Comparison of ENCODE assay signal across 24 mouse cellular contexts in genomic region chr8:10785311-10785710, GRCm38 (mm10).
"Had no signal": no experiment of that assay in that cellular context is flagged by ENCODE, and none has a peak within 500 bp of the region (broad histone marks: within the 10 kb centered on the region; RNA-seq: fewer than 3 reads in every experiment).

No protein-coding gene starts in this region.

- H3K4me2 ChIP-seq: kidney, embryonic 15.5 days; limb, embryonic 13.5 days; liver, embryonic 12.5 days; liver, embryonic 15.5 days; lung, embryonic 15.5 days; midbrain, embryonic 12.5 days; neural tube, embryonic 13.5 days; stomach, embryonic 15.5 days had no signal

- H3K4me3 ChIP-seq: kidney, embryonic 15.5 days; limb, embryonic 10.5 days; limb, embryonic 13.5 days; liver, embryonic 12.5 days; liver, embryonic 15.5 days; lung, embryonic 15.5 days; megakaryocyte, embryonic 14.5 days; midbrain, embryonic 12.5 days; myocyte; neural tube, embryonic 13.5 days; stomach, embryonic 15.5 days had no signal

- DNase-seq: kidney, adult 11 months; kidney, adult 8-10 months; kidney, postnatal 10 days; kidney, postnatal 36 days; layer of hippocampus, adult 9-11 months; liver; lung, adult 18-20 months; lung, postnatal 10 days; lung, postnatal 36 days; retina, postnatal 1 day; right cerebral cortex, postnatal 25 days; spleen, adult 18-20 months; thymus, postnatal 25 days had no signal

- H3K9me3 ChIP-seq: kidney, embryonic 15.5 days; limb, embryonic 10.5 days; limb, embryonic 13.5 days; liver, embryonic 12.5 days; liver, embryonic 15.5 days; lung, embryonic 15.5 days; midbrain, embryonic 12.5 days; neural tube, embryonic 13.5 days; stomach, embryonic 15.5 days had no signal

- H3K27me3 ChIP-seq: kidney, embryonic 15.5 days; limb, embryonic 13.5 days; liver, embryonic 12.5 days; liver, embryonic 15.5 days; lung, embryonic 15.5 days; stomach, embryonic 15.5 days had no signal

- H3K4me1 ChIP-seq: kidney, embryonic 15.5 days; limb, embryonic 13.5 days; liver, embryonic 12.5 days; liver, embryonic 15.5 days; megakaryocyte, embryonic 14.5 days; neural tube, embryonic 13.5 days; stomach, embryonic 15.5 days had no signal

- ATAC-seq: liver, embryonic 12.5 days had no signal

- H3K27ac ChIP-seq: kidney, embryonic 15.5 days; limb, embryonic 10.5 days; limb, embryonic 13.5 days; liver, embryonic 12.5 days; liver, embryonic 15.5 days; lung, embryonic 15.5 days; midbrain, embryonic 12.5 days; neural tube, embryonic 13.5 days; stomach, embryonic 15.5 days had no signal

- H3K9ac ChIP-seq: kidney, embryonic 15.5 days; limb, embryonic 13.5 days; liver, embryonic 12.5 days; liver, embryonic 15.5 days; lung, embryonic 15.5 days; midbrain, embryonic 12.5 days; neural tube, embryonic 13.5 days; stomach, embryonic 15.5 days had no signal

- H3K36me3 ChIP-seq: kidney, embryonic 15.5 days; limb, embryonic 10.5 days; limb, embryonic 13.5 days; liver, embryonic 12.5 days; liver, embryonic 15.5 days; lung, embryonic 15.5 days; midbrain, embryonic 12.5 days; neural tube, embryonic 13.5 days; stomach, embryonic 15.5 days had no signal
